Mouse (Mus musculus) liver, embryonic 14.5 days (tissue): ENCODE data around the gene Kcnab1. TPM values are rescaled to one million over a fixed set of nuclear protein-coding genes. Genes with fewer than 3 reads are reported as not detected.

Experiments
- ATAC-seq: fragments of 200-750 bp; cut with Nextera tagmentation; 2 replicates; pipeline ENCODE4 v1.8.0; 2017; ENCODE audit warnings: moderate number of reproducible peaks, mild to moderate bottlenecking, moderate library complexity; ENCODE audit not compliant: insufficient read depth
- DNase-seq, 3 experiments: peaks; one replicate each; pipeline ENCODE4 v3.0.0-alpha.2; 2012 to 2013; ENCODE audit warnings: low read depth in 3 of 3, low spot score in 3 of 3
- H3K27ac ChIP-seq: fragments of 300-500 bp; sonication (generic); 2 replicates; pipeline ENCODE4 v1.5.1; 2014; ENCODE audit warnings: moderate library complexity, mild to moderate bottlenecking, control low read depth, inconsistent platforms
- H3K27me3 ChIP-seq: fragments of 300-500 bp; sonication (generic); 2 replicates; pipeline ENCODE4 v1.6.1; 2014; ENCODE audit warnings: mild to moderate bottlenecking, low read length, moderate library complexity; ENCODE audit not compliant: control insufficient read depth, insufficient read depth
- H3K36me3 ChIP-seq: fragments of 300-500 bp; sonication (generic); replicated peaks from 2 replicates; pipeline ENCODE4 v1.6.1; 2014; ENCODE audit warnings: low read depth; ENCODE audit not compliant: control insufficient read depth, insufficient read depth
- H3K4me1 ChIP-seq, 2 experiments: fragments of 200-500 bp in 1 of 2; fragments of 300-500 bp in 1 of 2; sonication (generic) in 1 of 2; replicated peaks; 2 replicates each; pipeline ENCODE4 v1.6.1; 2012 to 2014; ENCODE audit warnings: antibody characterized with exemption in 1 of 2, inconsistent platforms in 1 of 2, low read length in 1 of 2; ENCODE audit not compliant: control insufficient read depth in 2 of 2, insufficient read depth in 2 of 2
- H3K4me2 ChIP-seq: fragments of 300-500 bp; sonication (generic); 2 replicates; pipeline ENCODE4 v1.6.1; 2014; ENCODE audit warnings: low read depth, mild to moderate bottlenecking, control low read depth, moderate library complexity
- H3K4me3 ChIP-seq, 2 experiments: fragments of 200-500 bp in 1 of 2; fragments of 300-500 bp in 1 of 2; sonication (generic) in 1 of 2; 2 replicates each; pipeline ENCODE4 v1.5.1; 2012 to 2014; ENCODE audit warnings: low read depth in 2 of 2, low read length in 2 of 2, mild to moderate bottlenecking in 2 of 2, control low read depth in 1 of 2, inconsistent platforms in 1 of 2, moderate library complexity in 1 of 2; ENCODE audit not compliant: insufficient read depth in 1 of 2
- H3K9ac ChIP-seq: fragments of 300-500 bp; sonication (generic); replicated peaks from 2 replicates; pipeline ENCODE4 v1.6.1; 2014; ENCODE audit warnings: mild to moderate bottlenecking, control low read depth, moderate library complexity
- H3K9me3 ChIP-seq: fragments of 300-500 bp; sonication (generic); 2 replicates; pipeline ENCODE4 v1.6.1; 2016; ENCODE audit warnings: low read length, mixed read lengths; ENCODE audit not compliant: control insufficient read depth
- CTCF ChIP-seq: IDR thresholded peaks from 2 replicates; pipeline ENCODE4 v1.5.1; 2016; ENCODE audit warnings: antibody characterized with exemption, low read depth, control low read depth
- EP300 ChIP-seq: IDR thresholded peaks from 2 replicates; pipeline ENCODE4 v1.6.1; 2016; ENCODE audit warnings: antibody characterized with exemption, low read depth
- WGBS: fragments of 180-500 bp; shearing (Covaris S2); extraction: QIAGEN DNeasy Blood & Tissue Kit; methylation state at CpG from one replicate; pipeline ENCODE4 v1.1.7; 2014; ENCODE audit not compliant: insufficient replicate concordance; 5-methylcytosine and 5-hydroxymethylcytosine counted together
- polyA plus RNA-seq, 2 experiments: library from polyadenylated mRNA; depleted of rRNA in 1 of 2; stranded (reverse) in 1 of 2; unstranded in 1 of 2; fragments of >200 nt; fragmentation: Nextera tagmentation in 1 of 2; extraction: Ambion mirVana in 1 of 2; gene quantifications; 2 replicates each; pipeline versions ENCODE4 v1.2.1 to v1.2.3; 2012 to 2014

Gene Kcnab1
- polyA plus RNA-seq, 2 experiments, result 0.12 to 0.33 TPM

DNA sequence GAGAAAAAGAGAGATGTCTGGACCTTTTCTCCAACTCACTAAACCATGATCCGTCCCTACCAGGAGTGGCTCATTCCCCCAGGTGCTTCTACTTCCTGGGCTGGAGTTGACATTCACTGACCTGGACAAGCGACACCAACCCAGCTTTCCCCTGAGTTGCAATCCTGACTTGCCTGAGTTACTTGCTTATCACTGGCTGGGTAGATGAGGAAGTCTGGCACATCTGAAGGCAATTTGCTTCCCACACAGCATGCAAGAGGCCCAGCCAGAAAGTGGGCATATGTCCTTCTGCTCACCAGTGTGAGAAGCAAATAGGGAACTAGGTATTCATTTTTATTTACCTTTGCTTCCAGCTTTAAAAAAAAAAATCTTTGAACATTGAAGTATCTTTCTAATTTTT lies 174.2 kb downstream of the Kcnab1 start:
- Histone ChIP-seq H3K36me3 (no peaks in the 10 kb centered on the region), H3K4me3 (no peak overlapping the region), H3K9me3 (no peaks in the 10 kb centered on the region), H3K4me2 (no peak overlapping the region), H3K4me1 (no peaks in the 10 kb centered on the region), H3K27ac (no peak overlapping the region), H3K9ac (no peak overlapping the region), H3K27me3 (no peaks in the 10 kb centered on the region)
- DNase-seq (no peak), ATAC-seq (no peak)
- TF ChIP-seq CTCF (no peak), EP300 (no peak)
- 62% methylated on average over 2 of the region's 2 CpGs for WGBS

GRCm38 (mm10) chr3:65288994-65289393 lies 179.8 kb downstream of the Kcnab1 start:
- no peaks in the 10 kb centered on the region for H3K9me3 ChIP-seq
- no peak overlapping the region for H3K9ac ChIP-seq
- H3K27ac ChIP-seq, result no peak overlapping the region
- ATAC-seq (no peak), DNase-seq (no peak)
- H3K36me3 ChIP-seq, result no peaks in the 10 kb centered on the region
- no peak overlapping the region for H3K4me3 ChIP-seq
- no peak for TF ChIP-seq EP300
- no peak for TF ChIP-seq CTCF
- WGBS, result 77% methylated on average over 2 of the region's 2 CpGs
- no peaks in the 10 kb centered on the region for H3K27me3 ChIP-seq
- no peak overlapping the region for H3K4me2 ChIP-seq
- no peaks in the 10 kb centered on the region for H3K4me1 ChIP-seq

DNA sequence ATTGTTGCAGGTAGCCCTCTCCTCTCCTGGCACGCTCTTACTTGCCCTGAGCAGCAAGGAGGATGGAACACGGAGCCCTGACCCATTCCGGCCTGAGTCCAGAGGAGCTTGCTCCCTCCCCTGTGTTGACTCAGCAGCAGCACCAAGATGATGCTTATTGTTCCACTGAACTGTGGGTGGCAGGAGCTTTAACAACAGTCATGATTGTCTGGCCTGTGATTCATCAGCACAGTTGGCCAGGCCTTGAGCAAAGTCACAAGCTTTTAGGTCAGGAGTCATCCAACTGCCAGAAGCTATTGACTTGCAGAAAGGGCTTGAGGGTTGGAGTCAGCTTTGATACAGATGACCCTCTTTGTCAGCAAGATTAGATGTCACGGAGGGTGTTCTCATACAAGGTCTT lies 187.8 kb downstream of the Kcnab1 start:
- Histone ChIP-seq H3K4me3 (no peak overlapping the region), H3K9ac (no peak overlapping the region), H3K27ac (no peak overlapping the region), H3K4me2 (no peak overlapping the region), H3K4me1 (no peaks in the 10 kb centered on the region), H3K9me3 (no peaks in the 10 kb centered on the region), H3K36me3 (no peaks in the 10 kb centered on the region), H3K27me3 (no peaks in the 10 kb centered on the region)
- DNase-seq, result no peak
- TF ChIP-seq CTCF (no peak), EP300 (no peak)
- ATAC-seq, result no peak
- 67% methylated on average over 4 of the region's 4 CpGs for WGBS

DNA sequence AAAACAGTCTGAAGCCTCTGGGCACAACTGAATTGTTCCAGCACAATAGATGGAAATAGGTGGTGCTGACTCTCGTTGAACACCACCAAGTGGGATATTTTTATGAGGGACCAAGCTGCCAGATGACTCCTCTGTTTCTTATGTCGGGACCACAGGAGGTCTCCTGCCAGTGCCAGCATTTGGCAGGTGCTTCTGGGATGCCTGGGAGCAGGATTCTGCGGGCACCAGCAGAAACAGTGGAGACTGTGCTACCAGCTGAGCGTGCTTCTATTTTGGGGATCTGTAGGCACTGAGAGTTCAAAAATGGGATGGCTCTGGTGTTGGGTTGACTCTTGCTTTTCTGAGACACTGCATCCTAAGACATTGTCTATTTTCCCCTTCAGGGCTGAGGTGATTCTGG lies 190.0 kb downstream of the Kcnab1 start:
- Histone ChIP-seq H3K4me1 (no peaks in the 10 kb centered on the region), H3K9ac (no peak overlapping the region), H3K4me3 (no peak overlapping the region), H3K27me3 (no peaks in the 10 kb centered on the region), H3K9me3 (no peaks in the 10 kb centered on the region), H3K36me3 (no peaks in the 10 kb centered on the region), H3K4me2 (no peak overlapping the region), H3K27ac (no peak overlapping the region)
- DNase-seq (no peak), ATAC-seq (no peak)
- TF ChIP-seq CTCF, result no peak
- WGBS, result 57% methylated on average over 4 of the region's 4 CpGs

- 39% methylated on average over 3 of the region's 3 CpGs for WGBS
- ATAC-seq, result no peak
Observed at GRCm38 (mm10) chr3:65301531-65301930, 192.3 kb downstream of the Kcnab1 start.

More at GRCm38 (mm10) chr3:65301531-65301930, 192.3 kb downstream of the Kcnab1 start:
- Histone ChIP-seq H3K9ac (no peak overlapping the region), H3K27ac (no peak overlapping the region), H3K9me3 (no peaks in the 10 kb centered on the region), H3K4me1 (no peaks in the 10 kb centered on the region), H3K4me3 (no peak overlapping the region), H3K36me3 (no peaks in the 10 kb centered on the region), H3K4me2 (no peak overlapping the region), H3K27me3 (no peaks in the 10 kb centered on the region)
- TF ChIP-seq CTCF, result no peak
- no peak for TF ChIP-seq EP300
- no peak for DNase-seq
